ENCODE assay signal across 26 mouse cellular contexts in the genomic region with DNA sequence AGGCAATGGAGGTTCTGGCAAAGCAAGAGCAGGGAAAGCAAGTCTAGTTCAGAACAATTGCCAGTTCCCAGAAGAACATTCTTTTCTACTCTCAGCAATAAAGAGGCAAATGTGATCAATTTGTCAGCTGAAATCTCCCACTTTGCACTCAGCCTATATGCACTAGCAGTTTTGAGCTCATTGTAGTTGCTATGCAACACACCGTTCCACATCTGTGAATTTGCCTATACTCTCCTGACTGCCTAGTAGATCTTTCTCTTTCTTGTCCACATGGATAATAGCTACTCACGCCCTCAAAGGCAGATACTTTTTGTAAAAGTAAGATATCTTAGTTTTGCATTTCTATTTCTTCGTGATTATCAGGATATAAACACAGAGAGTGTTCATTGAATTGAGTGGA.
"Had no signal": no experiment of that assay in that cellular context is flagged by ENCODE, and none has a peak within 500 bp of the region (broad histone marks: within the 10 kb centered on the region; RNA-seq: fewer than 3 reads in every experiment).

No protein-coding gene starts in this region.

- H3K4me2 ChIP-seq: heart, embryonic 11.5 days; heart, embryonic 13.5 days; heart, embryonic 15.5 days; hindbrain, embryonic 14.5 days; intestine, embryonic 15.5 days; limb, embryonic 12.5 days; liver, embryonic 11.5 days; liver, embryonic 13.5 days had no signal

- ATAC-seq: inflammation-experienced regulatory T-cells, adult 6 months; intestine, embryonic 15.5 days; intestine, postnatal 0 days had no signal

- H3K9ac ChIP-seq: heart, embryonic 13.5 days; heart, embryonic 15.5 days; hindbrain, embryonic 14.5 days; intestine, embryonic 15.5 days; limb, embryonic 12.5 days; liver, embryonic 13.5 days had no signal

- H3K4me1 ChIP-seq: heart, embryonic 13.5 days; heart, embryonic 15.5 days; hindbrain, embryonic 10.5 days; intestine, embryonic 15.5 days; limb, embryonic 10.5 days; limb, embryonic 12.5 days; liver, embryonic 13.5 days had no signal

- H3K27me3 ChIP-seq: heart, embryonic 13.5 days; heart, embryonic 15.5 days; intestine, embryonic 15.5 days; limb, embryonic 12.5 days; liver, embryonic 13.5 days had no signal

- H3K27ac ChIP-seq: heart, adult 2 months; heart, embryonic 13.5 days; heart, embryonic 15.5 days; hindbrain, embryonic 10.5 days; hindbrain, embryonic 14.5 days; intestine, embryonic 15.5 days; layer of hippocampus, adult 2 months; left cerebral cortex, adult 2 months; limb, embryonic 10.5 days; limb, embryonic 12.5 days; liver, embryonic 13.5 days had no signal

- DNase-seq: gastrocnemius, postnatal 14 days; gastrocnemius, postnatal 36 days; heart, adult 11 months; heart, adult 2 months; heart, postnatal 14 days; heart, postnatal 4 days; kidney, adult 18-20 months; kidney, adult 8-10 months; kidney, postnatal 10 days; kidney, postnatal 25 days; kidney, postnatal 4 days; liver; liver, embryonic 13.5 days had no signal

- H3K4me3 ChIP-seq: heart, adult 2 months; heart, embryonic 13.5 days; heart, embryonic 15.5 days; hindbrain, embryonic 10.5 days; intestine, embryonic 15.5 days; layer of hippocampus, adult 2 months; left cerebral cortex, adult 2 months; limb, embryonic 10.5 days; limb, embryonic 12.5 days; liver, embryonic 13.5 days had no signal

- H3K36me3 ChIP-seq: heart, embryonic 13.5 days; heart, embryonic 15.5 days; hindbrain, embryonic 10.5 days; intestine, embryonic 15.5 days; limb, embryonic 10.5 days; limb, embryonic 12.5 days; liver, embryonic 13.5 days had no signal

- H3K9me3 ChIP-seq: heart, embryonic 13.5 days; heart, embryonic 15.5 days; hindbrain, embryonic 10.5 days; intestine, embryonic 15.5 days; limb, embryonic 10.5 days; limb, embryonic 12.5 days; liver, embryonic 13.5 days had no signal
